Mouse (Mus musculus): ENCODE measurements around the gene Anxa4. TPM values are rescaled to one million over a fixed set of nuclear protein-coding genes. Genes with fewer than 3 reads are reported as not detected.

Anxa4 gene
- polyA plus RNA-seq, 1 experiment from 2014 or later, result 4.6 TPM

GRCm38 (mm10) chr6:86788242-86788641 is 5.1 kb downstream of the Anxa4 start:
- no peak overlapping the region for H3K4me3 ChIP-seq (ENCODE audit: low read depth, low read length)
- H3K27me3 ChIP-seq (ENCODE audit: control insufficient read depth, insufficient read depth, low read depth, low read length), result peaks cover 13% of the 10 kb centered on the region
- WGBS, result 85% methylated on average over 4 of the region's 4 CpGs
- no peak overlapping the region for H3K9ac ChIP-seq (ENCODE audit: low read depth, low read length)
- no peaks in the 10 kb centered on the region for H3K36me3 ChIP-seq (ENCODE audit: control insufficient read depth, insufficient read depth, low read length)
- ATAC-seq, result no peak
- peaks cover 7% of the 10 kb centered on the region for H3K4me1 ChIP-seq (ENCODE audit: control insufficient read depth, insufficient read depth, low read length)
- H3K27ac ChIP-seq (ENCODE audit: low read length), result no peak overlapping the region
- no peak overlapping the region for H3K4me2 ChIP-seq (ENCODE audit: low read length)
- H3K9me3 ChIP-seq (replicated peaks; ENCODE audit: control insufficient read depth, low read length, poor library complexity, severe bottlenecking), result no peaks in the 10 kb centered on the region

- Histone ChIP-seq H3K4me3 (ENCODE audit: low read depth, low read length) (no peak overlapping the region), H3K36me3 (ENCODE audit: control insufficient read depth, insufficient read depth, low read length) (no peaks in the 10 kb centered on the region), H3K27ac (ENCODE audit: low read length) (no peak overlapping the region), H3K9ac (ENCODE audit: low read depth, low read length) (no peak overlapping the region), H3K4me1 (ENCODE audit: control insufficient read depth, insufficient read depth, low read length) (no peaks in the 10 kb centered on the region), H3K4me2 (ENCODE audit: low read length) (no peak overlapping the region), H3K27me3 (ENCODE audit: control insufficient read depth, insufficient read depth, low read depth, low read length) (peaks cover 2% of the 10 kb centered on the region; the same call in 1 of the 2 replicates), H3K9me3 (replicated peaks; ENCODE audit: control insufficient read depth, low read length, poor library complexity, severe bottlenecking) (no peaks in the 10 kb centered on the region)
- no peak for ATAC-seq
- 99% methylated on average over 3 of the region's 3 CpGs for WGBS
Observed at GRCm38 (mm10) chr6:86786545-86786944, 6.8 kb downstream of the Anxa4 start.

- 80% methylated on average over 3 of the region's 3 CpGs for WGBS
- H3K4me3 ChIP-seq (ENCODE audit: low read depth, low read length), result no peak overlapping the region
- H3K9ac ChIP-seq (ENCODE audit: low read depth, low read length), result no peak overlapping the region
- H3K36me3 ChIP-seq (ENCODE audit: control insufficient read depth, insufficient read depth, low read length), result no peaks in the 10 kb centered on the region
- no peak overlapping the region for H3K27ac ChIP-seq (ENCODE audit: low read length)
- H3K4me1 ChIP-seq (ENCODE audit: control insufficient read depth, insufficient read depth, low read length), result no peaks in the 10 kb centered on the region
- no peaks in the 10 kb centered on the region for H3K27me3 ChIP-seq (ENCODE audit: control insufficient read depth, insufficient read depth, low read depth, low read length)
- no peak for ATAC-seq
- H3K9me3 ChIP-seq (replicated peaks; ENCODE audit: control insufficient read depth, low read length, poor library complexity, severe bottlenecking), result no peaks in the 10 kb centered on the region
- no peak overlapping the region for H3K4me2 ChIP-seq (ENCODE audit: low read length)
Observed at GRCm38 (mm10) chr6:86784739-86785138, 8.6 kb downstream of the Anxa4 start.

DNA sequence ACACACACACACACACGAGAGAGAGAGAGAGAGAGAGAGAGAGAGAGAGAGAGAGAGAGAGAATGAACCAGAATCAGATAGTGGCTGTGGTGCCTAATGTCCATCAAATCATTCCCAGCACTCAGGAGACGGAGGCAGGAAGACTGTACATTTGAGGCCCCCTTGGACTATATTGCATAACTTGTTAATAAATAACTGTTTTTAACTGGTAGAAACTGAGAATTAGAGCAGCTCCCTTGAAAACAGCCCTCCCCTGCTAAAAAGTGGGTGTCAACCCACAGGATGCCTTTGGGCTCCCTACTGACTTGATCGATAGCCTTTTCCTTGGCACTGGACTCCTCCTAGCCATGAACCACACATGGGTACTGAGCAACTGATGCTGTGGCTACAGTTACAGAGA is 11.0 kb downstream of the Anxa4 start:
- WGBS, result 100% methylated on average over 2 of the region's 3 CpGs
- Histone ChIP-seq H3K9ac (ENCODE audit: low read depth, low read length) (no peak overlapping the region), H3K27ac (ENCODE audit: low read length) (no peak overlapping the region), H3K4me3 (ENCODE audit: low read depth, low read length) (no peak overlapping the region), H3K36me3 (ENCODE audit: control insufficient read depth, insufficient read depth, low read length) (no peaks in the 10 kb centered on the region), H3K4me1 (ENCODE audit: control insufficient read depth, insufficient read depth, low read length) (no peaks in the 10 kb centered on the region), H3K9me3 (replicated peaks; ENCODE audit: control insufficient read depth, low read length, poor library complexity, severe bottlenecking) (no peaks in the 10 kb centered on the region), H3K4me2 (ENCODE audit: low read length) (no peak overlapping the region), H3K27me3 (ENCODE audit: control insufficient read depth, insufficient read depth, low read depth, low read length) (no peaks in the 10 kb centered on the region)
- ATAC-seq, result no peak

DNA sequence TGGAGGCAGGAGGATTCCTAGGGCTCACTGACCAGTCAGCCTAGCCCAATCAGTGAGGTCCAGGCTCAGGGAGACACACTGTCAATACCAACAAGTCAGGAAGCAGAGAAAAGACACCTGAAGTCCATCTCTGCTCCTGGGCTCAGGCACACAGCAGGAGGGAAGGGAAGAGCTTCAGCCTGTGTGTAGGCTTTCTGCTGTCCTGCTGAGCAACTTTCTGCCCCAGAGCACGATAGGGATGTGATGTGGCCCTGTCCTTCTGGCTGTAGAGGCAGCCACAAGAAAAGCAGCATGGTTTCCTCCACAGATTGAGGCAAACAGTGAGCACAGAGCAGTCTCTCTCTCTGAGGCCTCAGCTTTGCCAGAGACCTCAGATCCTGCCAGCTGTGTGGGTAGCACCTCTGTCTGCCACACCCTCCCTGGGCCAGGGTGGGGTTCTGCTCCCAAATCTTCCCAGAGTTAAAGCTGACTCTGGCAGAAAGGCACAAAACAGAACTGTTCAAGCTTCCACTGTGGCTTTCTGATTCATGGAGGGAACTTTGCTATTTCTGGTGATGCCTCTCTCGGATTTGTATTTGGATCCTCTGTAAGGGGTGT is 11.9 kb downstream of the Anxa4 start:
- H3K9me3 ChIP-seq (replicated peaks; ENCODE audit: control insufficient read depth, low read length, poor library complexity, severe bottlenecking), result no peaks in the 10 kb centered on the region
- H3K4me1 ChIP-seq (ENCODE audit: control insufficient read depth, insufficient read depth, low read length), result no peaks in the 10 kb centered on the region
- no peaks in the 10 kb centered on the region for H3K27me3 ChIP-seq (ENCODE audit: control insufficient read depth, insufficient read depth, low read depth, low read length)
- no peak overlapping the region for H3K27ac ChIP-seq (ENCODE audit: low read length)
- no peaks in the 10 kb centered on the region for H3K36me3 ChIP-seq (ENCODE audit: control insufficient read depth, insufficient read depth, low read length)
- ATAC-seq, result no peak
- no peak overlapping the region for H3K4me2 ChIP-seq (ENCODE audit: low read length)
- H3K4me3 ChIP-seq (ENCODE audit: low read depth, low read length), result no peak overlapping the region
- no peak overlapping the region for H3K9ac ChIP-seq (ENCODE audit: low read depth, low read length)
- 36% methylated on average over 2 of the region's 2 CpGs for WGBS

- Histone ChIP-seq H3K9me3 (replicated peaks; ENCODE audit: control insufficient read depth, low read length, poor library complexity, severe bottlenecking) (no peaks in the 10 kb centered on the region), H3K4me1 (ENCODE audit: control insufficient read depth, insufficient read depth, low read length) (no peaks in the 10 kb centered on the region), H3K27ac (ENCODE audit: low read length) (no peak overlapping the region), H3K27me3 (ENCODE audit: control insufficient read depth, insufficient read depth, low read depth, low read length) (no peaks in the 10 kb centered on the region), H3K4me2 (ENCODE audit: low read length) (no peak overlapping the region), H3K4me3 (ENCODE audit: low read depth, low read length) (no peak overlapping the region), H3K36me3 (ENCODE audit: control insufficient read depth, insufficient read depth, low read length) (no peaks in the 10 kb centered on the region), H3K9ac (ENCODE audit: low read depth, low read length) (no peak overlapping the region)
- no peak for ATAC-seq
- WGBS, result 88% methylated on average over 10 of the region's 10 CpGs
Observed at GRCm38 (mm10) chr6:86778910-86779594, 14.3 kb downstream of the Anxa4 start.

- Histone ChIP-seq H3K4me2 (ENCODE audit: low read length) (no peak overlapping the region), H3K4me3 (ENCODE audit: low read depth, low read length) (no peak overlapping the region), H3K9ac (ENCODE audit: low read depth, low read length) (no peak overlapping the region), H3K9me3 (replicated peaks; ENCODE audit: control insufficient read depth, low read length, poor library complexity, severe bottlenecking) (no peaks in the 10 kb centered on the region), H3K36me3 (ENCODE audit: control insufficient read depth, insufficient read depth, low read length) (no peaks in the 10 kb centered on the region), H3K27ac (ENCODE audit: low read length) (no peak overlapping the region), H3K27me3 (ENCODE audit: control insufficient read depth, insufficient read depth, low read depth, low read length) (no peaks in the 10 kb centered on the region), H3K4me1 (ENCODE audit: control insufficient read depth, insufficient read depth, low read length) (no peaks in the 10 kb centered on the region)
- ATAC-seq, result no peak
- 93% methylated on average over 3 of the region's 3 CpGs for WGBS
Observed at GRCm38 (mm10) chr6:86777181-86777580, 16.2 kb downstream of the Anxa4 start.

GRCm38 (mm10) chr6:86776706-86777071 is 16.7 kb downstream of the Anxa4 start:
- Histone ChIP-seq H3K27ac (ENCODE audit: low read length) (no peak overlapping the region), H3K9me3 (replicated peaks; ENCODE audit: control insufficient read depth, low read length, poor library complexity, severe bottlenecking) (no peaks in the 10 kb centered on the region), H3K27me3 (ENCODE audit: control insufficient read depth, insufficient read depth, low read depth, low read length) (no peaks in the 10 kb centered on the region), H3K4me2 (ENCODE audit: low read length) (no peak overlapping the region), H3K36me3 (ENCODE audit: control insufficient read depth, insufficient read depth, low read length) (no peaks in the 10 kb centered on the region), H3K4me3 (ENCODE audit: low read depth, low read length) (no peak overlapping the region), H3K9ac (ENCODE audit: low read depth, low read length) (no peak overlapping the region), H3K4me1 (ENCODE audit: control insufficient read depth, insufficient read depth, low read length) (no peaks in the 10 kb centered on the region)
- 52% methylated on average over 4 of the region's 4 CpGs for WGBS
- no peak for ATAC-seq

DNA sequence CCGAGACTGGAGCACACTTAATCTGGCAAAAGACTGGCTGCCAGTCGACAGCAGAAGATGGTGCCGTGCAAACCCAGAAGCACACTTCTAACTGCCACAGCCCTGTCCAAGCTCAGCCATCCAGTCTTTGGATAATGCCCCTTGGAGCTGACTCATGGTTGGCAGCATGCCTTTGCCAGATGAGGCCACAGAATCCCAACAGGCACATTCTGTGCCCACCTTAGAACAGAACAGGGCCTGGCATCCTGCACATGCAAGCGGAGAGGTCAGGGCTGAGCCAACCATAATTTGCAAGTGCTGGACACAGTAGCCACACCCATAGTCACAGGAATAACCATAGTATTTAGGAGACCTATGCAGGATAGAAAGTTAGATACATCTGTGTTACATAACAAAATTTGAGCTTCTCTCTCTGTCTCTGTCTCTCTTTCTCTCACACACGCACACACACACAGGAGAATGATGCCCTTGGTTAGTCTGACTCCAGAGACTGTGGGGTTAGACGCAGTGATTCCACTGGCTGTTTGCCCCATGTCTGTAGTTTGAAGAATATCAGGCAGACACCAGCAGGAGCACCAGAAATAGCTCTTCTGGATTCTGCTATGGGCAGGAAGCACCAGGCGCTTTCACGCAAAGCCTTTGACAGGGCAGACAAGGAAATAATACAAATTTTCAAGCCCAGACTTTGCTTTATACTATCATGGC is 17.2 kb downstream of the Anxa4 start:
- no peaks in the 10 kb centered on the region for H3K36me3 ChIP-seq (ENCODE audit: control insufficient read depth, insufficient read depth, low read length)
- no peaks in the 10 kb centered on the region for H3K4me1 ChIP-seq (ENCODE audit: control insufficient read depth, insufficient read depth, low read length)
- no peak overlapping the region for H3K9ac ChIP-seq (ENCODE audit: low read depth, low read length)
- H3K4me3 ChIP-seq (ENCODE audit: low read depth, low read length), result no peak overlapping the region
- H3K9me3 ChIP-seq (replicated peaks; ENCODE audit: control insufficient read depth, low read length, poor library complexity, severe bottlenecking), result no peaks in the 10 kb centered on the region
- no peaks in the 10 kb centered on the region for H3K27me3 ChIP-seq (ENCODE audit: control insufficient read depth, insufficient read depth, low read depth, low read length)
- no peak overlapping the region for H3K27ac ChIP-seq (ENCODE audit: low read length)
- ATAC-seq, result no peak
- WGBS, result 86% methylated on average over 8 of the region's 8 CpGs
- H3K4me2 ChIP-seq (ENCODE audit: low read length), result no peak overlapping the region

All from midbrain, embryonic 16.5 days (tissue).